Mouse (Mus musculus) neural tube, embryonic 13.5 days (tissue): ENCODE measurements around the gene Dbx2. TPM values are rescaled to one million over a fixed set of nuclear protein-coding genes. Genes with fewer than 3 reads are reported as not detected.

Experiments used
- ATAC-seq: fragments of 200-750 bp; cut with Nextera tagmentation; 2 replicates; pipeline ENCODE4 v1.8.0; 2017; ENCODE audit warnings: low read depth, mild to moderate bottlenecking, moderate TSS enrichment, moderate library complexity
- H3K27ac ChIP-seq: fragments of 300-500 bp; sonication (generic); replicated peaks from 2 replicates; pipeline ENCODE4 v1.5.1; 2015; ENCODE audit warnings: moderate library complexity, mild to moderate bottlenecking, inconsistent platforms
- H3K27me3 ChIP-seq: fragments of 300-500 bp; sonication (generic); 2 replicates; pipeline ENCODE4 v1.6.1; 2015; ENCODE audit warnings: mild to moderate bottlenecking, inconsistent platforms
- H3K36me3 ChIP-seq: fragments of 300-500 bp; sonication (generic); 2 replicates; pipeline ENCODE4 v1.6.1; 2015; ENCODE audit warnings: mild to moderate bottlenecking, inconsistent platforms
- H3K4me1 ChIP-seq: fragments of 300-500 bp; sonication (generic); replicated peaks from 2 replicates; pipeline ENCODE4 v1.6.1; 2015; ENCODE audit warnings: inconsistent platforms
- H3K4me2 ChIP-seq: fragments of 300-500 bp; sonication (generic); 2 replicates; pipeline ENCODE4 v1.6.1; 2015; ENCODE audit warnings: inconsistent platforms, mild to moderate bottlenecking, moderate library complexity
- H3K4me3 ChIP-seq: fragments of 300-500 bp; sonication (generic); 2 replicates; pipeline ENCODE4 v1.5.1; 2015; ENCODE audit warnings: mild to moderate bottlenecking, inconsistent platforms
- H3K9ac ChIP-seq: fragments of 300-500 bp; sonication (generic); 2 replicates; pipeline ENCODE4 v1.6.1; 2015; ENCODE audit warnings: moderate library complexity, mild to moderate bottlenecking, inconsistent platforms
- H3K9me3 ChIP-seq: fragments of 300-500 bp; sonication (generic); 2 replicates; pipeline ENCODE4 v1.6.1; 2016; ENCODE audit warnings: inconsistent platforms
- WGBS: fragments of 180-500 bp; shearing (Covaris S2); methylation state at CpG from one replicate; pipeline ENCODE4 v1.1.7; 2015; 5-methylcytosine and 5-hydroxymethylcytosine counted together
- polyA plus RNA-seq: library from polyadenylated mRNA; unstranded; fragments of >200 nt; fragmentation: Nextera tagmentation; extraction: Ambion mirVana; gene quantifications from 2 replicates; pipeline ENCODE4 v1.2.1, GENCODE M21; 2015

Gene Dbx2
- polyA plus RNA-seq, 1 experiment from 2014 or later, result 6.6 TPM

DNA sequence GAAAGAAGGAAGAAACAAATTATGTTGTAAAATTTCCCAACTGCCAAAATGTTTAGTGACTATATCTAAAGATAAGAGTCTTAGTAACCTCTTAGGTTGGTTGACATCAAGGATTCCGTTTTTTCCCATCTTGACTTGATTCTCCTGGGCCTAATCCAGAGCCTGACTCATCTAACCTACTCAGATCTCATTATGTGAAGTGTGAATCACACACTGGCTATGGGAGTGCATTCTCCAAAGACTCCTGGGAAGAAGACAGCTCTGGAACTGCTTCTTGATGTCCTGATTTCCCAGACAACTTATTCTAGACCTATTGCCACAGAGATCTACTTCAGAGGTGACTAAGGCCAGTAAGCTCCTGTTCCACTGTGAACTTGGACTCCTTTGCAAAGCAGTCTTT lies 43.2 kb downstream of the Dbx2 start:
- Histone ChIP-seq H3K36me3 (no peaks in the 10 kb centered on the region), H3K4me2 (no peak overlapping the region), H3K4me3 (no peak overlapping the region), H3K27ac (no peak overlapping the region), H3K4me1 (no peaks in the 10 kb centered on the region), H3K9me3 (no peaks in the 10 kb centered on the region), H3K9ac (no peak overlapping the region), H3K27me3 (0 out of 2 replicates have a peak, but pooled peaks cover 3% of the 10 kb centered on the region)
- 64% methylated on average over 1 of the region's 1 CpGs for WGBS
- ATAC-seq, result no peak

DNA sequence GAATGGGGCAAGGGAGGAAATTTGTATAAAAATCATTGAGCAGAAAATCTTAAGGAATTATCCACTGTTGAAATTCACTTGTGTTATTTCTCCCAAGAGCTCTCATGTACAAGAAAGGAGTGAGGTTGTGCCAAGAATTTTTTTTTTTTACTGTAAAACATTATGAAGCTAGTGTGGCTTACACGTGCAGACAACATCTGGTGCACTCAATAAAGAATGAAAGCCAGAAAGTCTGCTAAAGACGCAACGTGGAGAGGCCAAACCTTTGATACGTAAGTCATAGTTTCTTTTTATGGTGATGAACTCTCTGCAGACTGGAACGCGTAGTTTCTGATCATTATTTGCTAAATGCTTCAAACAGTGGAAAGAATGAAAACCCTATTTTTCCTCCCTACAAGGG lies 54.6 kb downstream of the Dbx2 start:
- Histone ChIP-seq H3K9ac (no peak overlapping the region), H3K27ac (no peak overlapping the region), H3K9me3 (no peaks in the 10 kb centered on the region), H3K27me3 (peaks cover 14% of the 10 kb centered on the region), H3K4me3 (no peak overlapping the region), H3K4me2 (no peak overlapping the region), H3K36me3 (no peaks in the 10 kb centered on the region), H3K4me1 (no peaks in the 10 kb centered on the region)
- ATAC-seq, result no peak
- 80% methylated on average over 6 of the region's 6 CpGs for WGBS

DNA sequence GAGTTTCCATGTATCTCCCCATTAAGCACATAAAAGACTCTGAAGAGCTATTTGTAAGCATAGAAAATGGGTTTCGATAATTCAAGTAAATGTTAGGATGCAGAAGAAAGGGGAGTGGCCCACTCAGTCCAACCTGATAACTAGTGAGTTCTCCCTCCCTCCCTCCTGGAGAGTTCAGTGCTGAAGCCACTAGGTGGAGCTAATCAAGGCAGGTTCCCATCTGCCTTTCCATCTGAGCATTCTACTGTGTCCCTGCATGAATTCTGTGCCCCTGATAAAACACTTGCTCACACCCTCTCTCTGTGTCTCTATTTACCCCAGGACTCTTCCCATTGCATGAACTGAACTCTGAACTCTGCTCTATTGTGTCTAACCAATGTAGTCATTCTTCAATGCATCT lies 57.1 kb downstream of the Dbx2 start:
- Histone ChIP-seq H3K4me1 (no peaks in the 10 kb centered on the region), H3K9me3 (no peaks in the 10 kb centered on the region), H3K27ac (no peak overlapping the region), H3K4me2 (no peak overlapping the region), H3K27me3 (peaks cover 14% of the 10 kb centered on the region), H3K36me3 (no peaks in the 10 kb centered on the region), H3K4me3 (no peak overlapping the region), H3K9ac (no peak overlapping the region)
- ATAC-seq, result peak; percentile 72; the same call in 1 of the 2 replicates
- WGBS, result 65% methylated on average over 1 of the region's 1 CpGs

DNA sequence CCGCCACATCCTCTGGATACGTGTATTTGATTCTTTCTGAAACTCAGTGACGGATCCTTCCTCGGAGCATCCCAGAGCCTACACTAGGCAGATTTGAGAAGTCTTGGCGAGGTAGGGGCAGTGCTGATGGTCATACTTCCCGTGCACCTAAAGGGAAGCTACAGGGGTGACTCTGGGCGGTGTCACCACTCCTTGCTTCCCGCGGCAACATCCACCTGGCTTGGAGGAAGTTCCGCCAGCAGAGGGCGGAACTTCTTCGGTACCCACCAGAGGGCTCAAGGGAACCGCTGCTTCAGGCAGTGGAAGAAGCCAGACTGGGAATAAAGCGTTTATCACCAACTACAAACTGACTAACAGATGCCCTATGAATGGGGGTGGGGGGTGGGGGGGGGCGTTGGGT lies 68.9 kb downstream of the Dbx2 start:
- ATAC-seq, result no peak
- Histone ChIP-seq H3K4me3 (no peak overlapping the region), H3K4me1 (peaks cover 11% of the 10 kb centered on the region), H3K9ac (no peak overlapping the region), H3K9me3 (no peaks in the 10 kb centered on the region), H3K27me3 (no peaks in the 10 kb centered on the region; the same call in 1 of the 2 replicates), H3K4me2 (no peak overlapping the region), H3K27ac (no peak overlapping the region), H3K36me3 (no peaks in the 10 kb centered on the region)
- WGBS, result 93% methylated on average over 15 of the region's 15 CpGs

DNA sequence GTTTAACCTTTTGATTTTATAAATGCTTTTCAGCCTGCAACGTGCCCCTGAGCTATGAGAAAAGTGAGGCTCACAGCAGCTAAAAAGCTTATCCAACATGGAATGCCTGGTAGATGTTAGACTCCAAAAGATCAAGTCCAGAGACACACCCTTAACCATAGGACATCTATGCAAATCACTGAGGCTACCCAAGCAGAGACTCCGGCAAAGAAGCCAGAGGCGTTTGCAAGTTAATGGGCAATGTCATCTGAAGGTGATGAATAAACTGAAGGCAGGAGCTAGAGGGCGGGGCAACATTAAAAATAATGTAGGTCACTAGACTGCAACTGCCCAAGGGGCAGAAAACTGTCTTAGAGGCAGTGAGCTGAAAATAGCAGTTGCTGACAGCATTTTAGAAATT lies 70.9 kb downstream of the Dbx2 start:
- ATAC-seq, result no peak
- no peak overlapping the region for H3K4me2 ChIP-seq
- peaks cover 11% of the 10 kb centered on the region for H3K4me1 ChIP-seq
- 39% methylated on average over 4 of the region's 4 CpGs for WGBS
- no peak overlapping the region for H3K9ac ChIP-seq
- H3K27ac ChIP-seq, result no peak overlapping the region
- peaks cover 3% of the 10 kb centered on the region; the same call in 1 of the 2 replicates for H3K27me3 ChIP-seq
- H3K4me3 ChIP-seq, result no peak overlapping the region
- no peaks in the 10 kb centered on the region for H3K9me3 ChIP-seq
- no peaks in the 10 kb centered on the region for H3K36me3 ChIP-seq

DNA sequence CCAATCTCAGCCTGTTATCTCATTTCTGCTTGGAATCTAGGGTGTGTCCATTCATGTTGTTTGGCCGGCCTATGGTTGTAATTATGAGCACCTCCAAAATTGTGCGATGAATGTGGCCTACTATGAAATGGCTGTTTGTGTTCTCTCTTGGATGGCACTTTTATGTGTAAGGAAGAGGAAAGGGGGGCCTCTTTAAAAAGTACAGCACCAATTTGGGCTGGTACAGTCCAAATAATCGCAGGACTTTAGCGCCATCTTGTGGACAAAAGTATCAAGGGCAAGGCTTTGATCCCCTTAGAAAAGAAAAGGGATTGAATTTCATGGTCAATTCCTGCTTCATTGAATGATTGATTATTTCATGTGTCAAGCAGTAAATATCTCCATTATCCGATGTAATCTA lies 81.1 kb downstream of the Dbx2 start:
- no peak overlapping the region for H3K27ac ChIP-seq
- WGBS, result 15% methylated on average over 5 of the region's 5 CpGs
- H3K4me3 ChIP-seq, result no peak overlapping the region
- no peaks in the 10 kb centered on the region for H3K4me1 ChIP-seq
- no peaks in the 10 kb centered on the region for H3K9me3 ChIP-seq
- no peak overlapping the region for H3K9ac ChIP-seq
- ATAC-seq, result peak; percentile 71; the same call in 1 of the 2 replicates
- H3K36me3 ChIP-seq, result no peaks in the 10 kb centered on the region
- no peak overlapping the region for H3K4me2 ChIP-seq
- peaks cover 24% of the 10 kb centered on the region; the same call in 1 of the 2 replicates for H3K27me3 ChIP-seq

Other genes starting within 250 kb of the Dbx2 start
- 166 and 181 TPM in 2 replicates for gene Nell2, start 127.4 kb downstream of the Dbx2 start, polyA plus RNA-seq
- 30.2 and 30.8 TPM in 2 replicates for gene Ano6, start 134.9 kb upstream of the Dbx2 start, polyA plus RNA-seq